Mouse (Mus musculus) MEL (cell line): ENCODE data around the gene Zdhhc25.

Experiments
- CHD1 ChIP-seq: IDR thresholded peaks from 2 replicates; pipeline ENCODE4 v1.6.1; 2012; ENCODE audit warnings: low read depth, mild to moderate bottlenecking, inconsistent platforms, low read length, improper control_type of control experiment
- CTCF ChIP-seq, 3 experiments: IDR thresholded peaks in 2 of 3; conservative IDR thresholded peaks in 1 of 3; 2 replicates each; pipeline ENCODE4 v1.5.1; 2011 to 2012; ENCODE audit warnings: low read length in 3 of 3, low read depth in 2 of 3, mild to moderate bottlenecking in 2 of 3, improper control_type of control experiment in 1 of 3, inconsistent platforms in 1 of 3, mixed read lengths in 1 of 3, moderate library complexity in 1 of 3; ENCODE audit not compliant: control insufficient read depth in 1 of 3, insufficient read depth in 1 of 3, poor library complexity in 1 of 3, severe bottlenecking in 1 of 3
- GATA1 ChIP-seq: IDR thresholded peaks from 2 replicates; pipeline ENCODE4 v1.6.1; 2011; ENCODE audit warnings: low read depth, low read length, improper control_type of control experiment
- KAT2A ChIP-seq: conservative IDR thresholded peaks from 2 replicates; pipeline ENCODE4 v1.6.1; 2012; ENCODE audit warnings: low read depth, low read length, improper control_type of control experiment, inconsistent platforms
- MXI1 ChIP-seq: IDR thresholded peaks from 2 replicates; pipeline ENCODE4 v1.6.1; 2011; ENCODE audit warnings: mild to moderate bottlenecking, low read depth, low read length, improper control_type of control experiment
- POLR2A ChIP-seq, 2 experiments: IDR thresholded peaks; 2 replicates each; pipeline ENCODE4 v1.6.1; 2011 to 2012; ENCODE audit warnings: low read length in 2 of 2, mild to moderate bottlenecking in 2 of 2, control low read depth in 1 of 2, improper control_type of control experiment in 1 of 2, low read depth in 1 of 2, moderate library complexity in 1 of 2; ENCODE audit not compliant: control insufficient read depth in 1 of 2, insufficient read depth in 1 of 2, poor library complexity in 1 of 2
- SIN3A ChIP-seq: IDR thresholded peaks from 2 replicates; pipeline ENCODE4 v1.6.1; 2012; ENCODE audit warnings: low read length, improper control_type of control experiment, inconsistent platforms
- TCF12 ChIP-seq: IDR thresholded peaks from 2 replicates; pipeline ENCODE4 v1.6.1; 2014; ENCODE audit warnings: low read depth, mild to moderate bottlenecking, inconsistent platforms, low read length, improper control_type of control experiment, moderate library complexity
- UBTF ChIP-seq: IDR thresholded peaks from 2 replicates; pipeline ENCODE4 v1.6.1; 2012; ENCODE audit warnings: low read depth, mild to moderate bottlenecking, inconsistent platforms, low read length, improper control_type of control experiment, moderate library complexity, borderline replicate concordance; ENCODE audit not compliant: insufficient read depth
- ZC3H11A ChIP-seq: IDR thresholded peaks from 2 replicates; pipeline ENCODE4 v1.6.1; 2012; ENCODE audit warnings: low read depth, mild to moderate bottlenecking, inconsistent platforms, low read length, improper control_type of control experiment

GRCm38 (mm10) chr15:88620017-88620416 is 19.9 kb downstream of the Zdhhc25 start:
- TF ChIP-seq CTCF (IDR thresholded peaks at IDR 0.05 in 2 of 3, conservative IDR thresholded peaks at IDR 0.05 in 1 of 3; ENCODE audit: control insufficient read depth in 1 of 3, insufficient read depth in 1 of 3, low read depth in 2 of 3, low read length in 3 of 3, poor library complexity in 1 of 3, severe bottlenecking in 1 of 3) (no peak), SIN3A (no peak), CHD1 (no peak), MXI1 (no peak), GATA1 (peak; percentile 63), POLR2A (IDR thresholded peaks at IDR 0.05; ENCODE audit: control insufficient read depth in 1 of 2, insufficient read depth in 1 of 2, low read depth in 1 of 2, low read length in 2 of 2, poor library complexity in 1 of 2) (no peak), ZC3H11A (no peak), KAT2A (no peak), TCF12 (no peak), UBTF (no peak)
